Mouse (Mus musculus) ovary, adult 2 months (tissue): ENCODE data around the gene Raph1. TPM values are rescaled to one million over a fixed set of nuclear protein-coding genes. Genes with fewer than 3 reads are reported as not detected.

ENCODE experiments used
- polyA plus RNA-seq: library from polyadenylated mRNA; depleted of rRNA; stranded (reverse); fragments of >200 nt; gene quantifications from 2 replicates; pipeline ENCODE4 v1.2.3, GENCODE M21; 2012; rRNA removed

Gene Raph1
- polyA plus RNA-seq: 4.5 and 5.4 TPM in 2 replicates

GRCm38 (mm10) chr1:60566631-60567311 is at the start of gene Raph1:
Gene Raph1 (minus strand): TSS chr1:60567104.

Other genes with a start within 250 kb of the Raph1 start
- 2.6 and 4.2 TPM in 2 replicates for gene Cyp20a1, start 223.8 kb downstream of the Raph1 start, polyA plus RNA-seq
- gene Abi2, start 157.5 kb downstream of the Raph1 start, polyA plus RNA-seq: 7.5 and 11.1 TPM in 2 replicates
- gene Cd28, start 149.7 kb upstream of the Raph1 start, polyA plus RNA-seq: 0.06 and 0.17 TPM in 2 replicates